Mouse (Mus musculus) forebrain, postnatal 0 days (tissue): ENCODE results near the gene Hltf. TPM values are rescaled to one million over a fixed set of nuclear protein-coding genes. Genes with fewer than 3 reads are reported as not detected.

Experiments
- ATAC-seq: fragments of 200-750 bp; cut with Nextera tagmentation; 2 replicates; pipeline ENCODE4 v1.8.0; 2017; ENCODE audit warnings: mild to moderate bottlenecking, moderate library complexity
- DNase-seq: peaks from one replicate; pipeline ENCODE4 v3.0.0-alpha.2; 2015
- H3K27ac ChIP-seq: fragments of 300-500 bp; sonication (generic); 2 replicates; pipeline ENCODE4 v1.5.1; 2014; ENCODE audit warnings: low read depth, mild to moderate bottlenecking, antibody characterized with exemption, low read length, moderate library complexity, mixed read lengths
- H3K27me3 ChIP-seq: fragments of 300-500 bp; sonication (generic); 2 replicates; pipeline ENCODE4 v1.6.1; 2014; ENCODE audit warnings: mild to moderate bottlenecking, low read length, mixed read lengths; ENCODE audit not compliant: insufficient read depth
- H3K36me3 ChIP-seq: fragments of 300-500 bp; sonication (generic); 2 replicates; pipeline ENCODE4 v1.6.1; 2014; ENCODE audit warnings: mild to moderate bottlenecking, moderate library complexity; ENCODE audit not compliant: insufficient read depth
- H3K4me1 ChIP-seq: fragments of 300-500 bp; sonication (generic); 2 replicates; pipeline ENCODE4 v1.6.1; 2014; ENCODE audit warnings: antibody characterized with exemption; ENCODE audit not compliant: insufficient read depth
- H3K4me2 ChIP-seq: fragments of 300-500 bp; sonication (generic); 2 replicates; pipeline ENCODE4 v1.6.1; 2014; ENCODE audit warnings: low read depth, mild to moderate bottlenecking, moderate library complexity
- H3K4me3 ChIP-seq: fragments of 300-500 bp; sonication (generic); 2 replicates; pipeline ENCODE4 v1.5.1; 2014; ENCODE audit warnings: low read depth, low read length, mixed read lengths
- H3K9ac ChIP-seq: fragments of 300-500 bp; sonication (generic); 2 replicates; pipeline ENCODE4 v1.6.1; 2014; ENCODE audit warnings: mild to moderate bottlenecking
- H3K9me3 ChIP-seq: fragments of 300-500 bp; sonication (generic); 2 replicates; pipeline ENCODE4 v1.6.1; 2016; ENCODE audit warnings: low read length
- CTCF ChIP-seq: sonication (generic); IDR thresholded peaks from 2 replicates; pipeline ENCODE4 v1.5.1; 2016; ENCODE audit warnings: antibody characterized with exemption, control low read depth, low read depth
- WGBS: fragments of 180-500 bp; shearing (Covaris S2); extraction: QIAGEN DNeasy Blood & Tissue Kit; methylation state at CpG from one replicate; pipeline ENCODE4 v1.1.7; 2014; 5-methylcytosine and 5-hydroxymethylcytosine counted together
- polyA plus RNA-seq: library from polyadenylated mRNA; unstranded; fragments of >200 nt; fragmentation: Nextera tagmentation; extraction: Ambion mirVana; gene quantifications from 2 replicates; pipeline ENCODE4 v1.2.1, GENCODE M21; 2015
- total RNA-seq: library from RNA; depleted of rRNA; stranded (reverse); fragments of >200 nt; gene quantifications from 2 replicates; pipeline ENCODE4 v1.2.3, GENCODE M21; 2014

The Hltf gene
- total and polyA plus RNA-seq, 2 experiments from 2014 or later = 8.0 to 16.2 TPM

DNA sequence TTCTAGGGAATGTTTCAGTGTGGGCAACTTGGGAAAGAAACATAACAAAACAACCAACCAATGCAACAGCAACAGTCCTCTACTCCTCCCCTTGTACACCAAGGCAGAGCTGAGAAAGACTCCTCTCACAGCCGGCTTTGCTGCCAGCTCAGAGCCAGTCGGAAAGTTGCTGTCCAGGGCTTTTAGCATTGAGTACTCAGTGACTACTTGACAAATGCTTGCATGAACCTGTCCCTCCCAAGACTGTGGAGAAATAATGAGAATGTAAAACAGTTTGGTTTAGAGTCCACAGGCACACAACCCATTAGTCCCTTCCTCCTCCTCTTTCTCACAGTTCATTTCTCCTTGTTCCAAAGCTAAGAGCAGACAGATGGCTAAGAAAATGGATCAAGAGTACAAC, 86.8 kb downstream of the Hltf start:
- ATAC-seq (no peak), DNase-seq (no peak)
- no peak overlapping the region for H3K4me3 ChIP-seq
- H3K4me1 ChIP-seq = no peaks in the 10 kb centered on the region
- no peak overlapping the region for H3K4me2 ChIP-seq
- no peaks in the 10 kb centered on the region for H3K9me3 ChIP-seq
- peaks cover 11% of the 10 kb centered on the region; the same call in 1 of the 2 replicates for H3K36me3 ChIP-seq
- TF ChIP-seq CTCF = no peak
- no peak overlapping the region for H3K27ac ChIP-seq
- WGBS = 21% methylated on average over 2 of the region's 2 CpGs
- H3K9ac ChIP-seq = no peak overlapping the region
- no peaks in the 10 kb centered on the region for H3K27me3 ChIP-seq

GRCm38 (mm10) chr3:20145696-20146113, 88.1 kb downstream of the Hltf start:
- Histone ChIP-seq H3K9me3 (no peaks in the 10 kb centered on the region), H3K4me3 (no peak overlapping the region), H3K27me3 (no peaks in the 10 kb centered on the region), H3K36me3 (peaks cover 17% of the 10 kb centered on the region; the same call in 1 of the 2 replicates), H3K27ac (no peak overlapping the region), H3K4me1 (no peaks in the 10 kb centered on the region), H3K4me2 (no peak overlapping the region), H3K9ac (no peak overlapping the region)
- no peak for TF ChIP-seq CTCF
- no peak for DNase-seq
- no peak for ATAC-seq
- 35% methylated on average over 1 of the region's 1 CpGs for WGBS

DNA sequence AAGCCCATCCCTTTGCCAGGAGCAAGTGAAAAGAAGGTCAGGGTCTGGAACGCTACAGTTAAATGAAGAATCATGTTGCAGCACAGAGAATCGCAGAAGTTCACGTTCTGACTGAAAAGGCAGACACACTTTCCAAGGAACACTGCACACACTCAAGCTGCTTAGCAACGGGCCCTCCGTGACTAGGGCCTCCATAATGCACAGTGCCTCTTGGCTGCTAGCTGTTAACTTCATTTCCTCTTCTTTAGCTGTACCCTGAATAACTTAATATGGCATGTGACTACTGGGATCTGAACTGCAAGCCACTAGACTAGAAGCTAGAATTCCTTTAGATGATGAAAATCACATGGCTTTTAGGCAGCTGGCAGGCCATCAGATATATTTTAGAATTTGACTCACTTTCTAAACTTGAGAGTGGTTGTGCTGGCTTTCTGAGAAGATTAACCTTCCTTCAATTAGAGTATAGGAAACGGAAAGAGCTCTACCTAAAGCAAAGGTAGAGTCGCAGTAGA, 89.3 kb downstream of the Hltf start:
- WGBS = 37% methylated on average over 7 of the region's 7 CpGs
- H3K9me3 ChIP-seq = no peaks in the 10 kb centered on the region
- H3K9ac ChIP-seq = no peak overlapping the region
- ATAC-seq (peak; percentile 91), DNase-seq (peak; percentile 50)
- H3K4me2 ChIP-seq = no peak overlapping the region
- peaks cover 17% of the 10 kb centered on the region; the same call in 1 of the 2 replicates for H3K36me3 ChIP-seq
- H3K27ac ChIP-seq = peak overlapping the region; percentile 45
- no peak overlapping the region for H3K4me3 ChIP-seq
- no peaks in the 10 kb centered on the region for H3K27me3 ChIP-seq
- no peaks in the 10 kb centered on the region for H3K4me1 ChIP-seq
- TF ChIP-seq CTCF = no peak

GRCm38 (mm10) chr3:20147647-20148046, 90.0 kb downstream of the Hltf start:
- peak; percentile 13; the same call in 1 of the 2 replicates for ATAC-seq

DNA sequence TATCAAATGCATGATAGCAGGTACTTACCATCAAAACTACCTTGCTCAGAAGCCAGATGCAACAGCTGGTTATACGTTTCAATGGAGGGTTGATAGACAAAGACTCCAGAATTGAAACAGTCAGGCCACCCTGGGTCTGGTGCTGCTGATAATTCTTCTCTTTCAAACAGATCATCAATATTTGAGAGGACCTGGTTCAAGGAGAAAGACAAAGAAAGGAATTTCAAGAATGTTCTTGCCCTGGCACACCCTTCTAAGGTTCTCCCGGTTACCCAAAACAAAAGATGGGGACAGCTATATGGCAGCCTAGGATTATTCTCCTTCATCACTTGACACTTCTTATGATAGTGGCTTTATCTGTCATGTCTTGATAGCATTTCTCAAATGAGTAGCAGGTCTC, 92.9 kb downstream of the Hltf start:
- Histone ChIP-seq H3K36me3 (peaks cover 17% of the 10 kb centered on the region; the same call in 1 of the 2 replicates), H3K27me3 (no peaks in the 10 kb centered on the region), H3K4me3 (no peak overlapping the region), H3K9me3 (no peaks in the 10 kb centered on the region), H3K9ac (no peak overlapping the region), H3K4me1 (0 out of 2 replicates have a peak, but pooled peaks cover 6% of the 10 kb centered on the region), H3K4me2 (no peak overlapping the region), H3K27ac (no peak overlapping the region)
- ATAC-seq (no peak), DNase-seq (no peak)
- no peak for TF ChIP-seq CTCF
- 71% methylated on average over 2 of the region's 2 CpGs for WGBS

More at GRCm38 (mm10) chr3:20147647-20148046, 90.0 kb downstream of the Hltf start:
- 85% methylated on average over 5 of the region's 5 CpGs for WGBS
- H3K4me2 ChIP-seq = no peak overlapping the region
- no peak overlapping the region for H3K9ac ChIP-seq
- no peaks in the 10 kb centered on the region for H3K9me3 ChIP-seq
- peaks cover 17% of the 10 kb centered on the region; the same call in 1 of the 2 replicates for H3K36me3 ChIP-seq
- TF ChIP-seq CTCF = no peak
- H3K27me3 ChIP-seq = no peaks in the 10 kb centered on the region
- H3K27ac ChIP-seq = no peak overlapping the region
- no peak overlapping the region for H3K4me3 ChIP-seq
- no peaks in the 10 kb centered on the region for H3K4me1 ChIP-seq
- no peak for DNase-seq

DNA sequence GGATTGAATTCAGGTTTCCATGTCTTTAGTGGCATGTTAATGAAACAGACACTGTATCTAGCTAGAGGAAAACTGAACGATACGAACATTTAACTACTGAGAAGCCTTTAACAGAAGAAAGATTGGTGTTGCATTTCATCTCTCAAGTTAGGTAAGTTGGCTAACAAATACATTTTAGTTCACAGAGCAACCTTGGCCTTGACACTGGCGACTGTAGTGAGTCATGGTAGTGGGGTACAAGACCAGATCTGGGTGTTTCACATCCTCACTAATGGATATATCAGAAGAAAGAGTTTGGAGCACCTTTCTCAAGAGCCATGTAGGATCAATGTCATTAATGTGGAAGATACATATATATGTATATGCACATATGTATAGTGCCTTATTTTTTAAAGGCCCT, 94.0 kb downstream of the Hltf start:
- no peak for DNase-seq
- Histone ChIP-seq H3K36me3 (peaks cover 17% of the 10 kb centered on the region; the same call in 1 of the 2 replicates), H3K9ac (no peak overlapping the region), H3K27ac (no peak overlapping the region), H3K4me2 (no peak overlapping the region), H3K9me3 (no peaks in the 10 kb centered on the region), H3K4me3 (no peak overlapping the region), H3K27me3 (no peaks in the 10 kb centered on the region), H3K4me1 (0 out of 2 replicates have a peak, but pooled peaks cover 6% of the 10 kb centered on the region)
- TF ChIP-seq CTCF = no peak
- no peak for ATAC-seq
- WGBS = 95% methylated on average over 3 of the region's 3 CpGs

DNA sequence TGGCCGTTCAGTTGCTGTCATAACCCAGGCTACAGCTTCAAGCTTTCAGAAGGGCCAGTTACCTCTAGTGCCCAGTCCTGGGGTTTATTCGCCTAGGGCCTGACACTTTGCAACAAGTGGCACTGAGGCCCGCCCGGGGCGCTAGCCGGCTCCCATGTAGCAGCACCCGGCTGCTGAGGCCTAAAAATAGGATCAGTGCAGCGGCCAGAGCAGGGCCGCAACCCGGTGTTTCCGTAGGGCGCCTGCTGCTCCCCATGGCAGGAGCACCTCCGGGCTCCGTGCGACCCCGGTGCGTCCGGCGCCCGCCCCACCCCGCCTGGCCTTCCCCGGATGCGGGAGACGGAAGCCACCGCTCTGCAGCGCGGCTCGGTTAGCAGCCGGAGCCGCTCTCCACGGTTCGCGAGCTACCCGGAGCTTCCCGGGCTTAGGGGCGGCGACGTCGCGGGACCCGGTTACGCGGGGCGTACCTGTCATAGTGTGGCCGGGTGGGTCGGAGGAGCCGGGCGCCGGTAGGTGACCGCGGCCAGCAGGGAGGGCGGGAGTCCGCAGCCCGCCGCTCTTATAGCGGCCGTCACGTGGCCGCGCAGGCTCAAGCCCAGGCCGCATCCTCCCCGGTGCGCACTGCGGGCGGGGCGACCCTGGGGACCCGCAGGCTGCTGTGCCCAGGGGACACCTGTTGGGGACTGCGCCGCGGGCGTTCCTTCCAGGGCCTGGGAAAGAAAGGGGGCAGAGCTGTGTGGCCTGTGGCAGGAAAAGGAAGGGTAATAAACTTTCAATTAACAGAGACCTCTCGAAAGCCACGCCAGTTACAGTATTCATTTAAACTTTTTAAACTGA, 97.1 kb downstream of the Hltf start, which contains the start of gene Gyg:
TSS of gene Gyg (minus strand) at position 787 of the 837 bp plus-strand sequence.
- H3K36me3 ChIP-seq = 0 out of 2 replicates have a peak, but pooled peaks cover 7% of the 10 kb centered on the region
- H3K9me3 ChIP-seq = no peaks in the 10 kb centered on the region
- DNase-seq (peak; percentile 66), ATAC-seq (peak; percentile 93)
- 0 out of 2 replicates have a peak, but pooled peaks cover 6% of the 10 kb centered on the region for H3K4me1 ChIP-seq
- peak within 1 kb of the TSS; percentile 62; the same call in 1 of the 2 replicates for H3K27ac ChIP-seq
- no peaks in the 10 kb centered on the region for H3K27me3 ChIP-seq
- H3K9ac ChIP-seq = peak within 1 kb of the TSS; percentile 91
- 0 out of 2 replicates have a peak, but pooled peaks have one; percentile 3 for TF ChIP-seq CTCF
- peak within 1 kb of the TSS; percentile 74 for H3K4me2 ChIP-seq
- WGBS = 1% methylated on average over 72 of the region's 73 CpGs
- H3K4me3 ChIP-seq = peak within 1 kb of the TSS; percentile 73
